Mouse (Mus musculus) forebrain, embryonic 13.5 days (tissue): ENCODE results near the gene Dhcr24. TPM values are rescaled to one million over a fixed set of nuclear protein-coding genes. Genes with fewer than 3 reads are reported as not detected.

Experiments
- ATAC-seq: fragments of 200-750 bp; cut with Nextera tagmentation; 2 replicates; pipeline ENCODE4 v1.8.0; 2017
- H3K27ac ChIP-seq: fragments of 300-500 bp; sonication (generic); 2 replicates; pipeline ENCODE4 v1.5.1; 2015; ENCODE audit warnings: inconsistent platforms, mild to moderate bottlenecking, moderate library complexity
- H3K27me3 ChIP-seq: fragments of 300-500 bp; sonication (generic); 2 replicates; pipeline ENCODE4 v1.6.1; 2015; ENCODE audit warnings: mild to moderate bottlenecking, inconsistent platforms
- H3K36me3 ChIP-seq: fragments of 300-500 bp; sonication (generic); 2 replicates; pipeline ENCODE4 v1.6.1; 2015; ENCODE audit warnings: mild to moderate bottlenecking, inconsistent platforms; ENCODE audit not compliant: poor library complexity, severe bottlenecking
- H3K4me1 ChIP-seq: fragments of 300-500 bp; sonication (generic); 2 replicates; pipeline ENCODE4 v1.6.1; 2015; ENCODE audit warnings: inconsistent platforms
- H3K4me2 ChIP-seq: fragments of 300-500 bp; sonication (generic); 2 replicates; pipeline ENCODE4 v1.6.1; 2015; ENCODE audit warnings: inconsistent platforms, mild to moderate bottlenecking, moderate library complexity
- H3K4me3 ChIP-seq: fragments of 300-500 bp; sonication (generic); 2 replicates; pipeline ENCODE4 v1.5.1; 2015; ENCODE audit warnings: mild to moderate bottlenecking, inconsistent platforms
- H3K9ac ChIP-seq: fragments of 300-500 bp; sonication (generic); 2 replicates; pipeline ENCODE4 v1.6.1; 2015; ENCODE audit warnings: mild to moderate bottlenecking, inconsistent platforms
- H3K9me3 ChIP-seq: fragments of 300-500 bp; sonication (generic); replicated peaks from 2 replicates; pipeline ENCODE4 v1.6.1; 2016; ENCODE audit warnings: inconsistent platforms
- WGBS: fragments of 180-500 bp; shearing (Covaris S2); methylation state at CpG from one replicate; pipeline ENCODE4 v1.1.7; 2015; 5-methylcytosine and 5-hydroxymethylcytosine counted together
- polyA plus RNA-seq: library from polyadenylated mRNA; unstranded; fragments of >200 nt; fragmentation: Nextera tagmentation; extraction: Ambion mirVana; gene quantifications from 2 replicates; pipeline ENCODE4 v1.2.1, GENCODE M21; 2015

The Dhcr24 gene
- 6.5 and 8.5 TPM in 2 replicates for polyA plus RNA-seq

DNA sequence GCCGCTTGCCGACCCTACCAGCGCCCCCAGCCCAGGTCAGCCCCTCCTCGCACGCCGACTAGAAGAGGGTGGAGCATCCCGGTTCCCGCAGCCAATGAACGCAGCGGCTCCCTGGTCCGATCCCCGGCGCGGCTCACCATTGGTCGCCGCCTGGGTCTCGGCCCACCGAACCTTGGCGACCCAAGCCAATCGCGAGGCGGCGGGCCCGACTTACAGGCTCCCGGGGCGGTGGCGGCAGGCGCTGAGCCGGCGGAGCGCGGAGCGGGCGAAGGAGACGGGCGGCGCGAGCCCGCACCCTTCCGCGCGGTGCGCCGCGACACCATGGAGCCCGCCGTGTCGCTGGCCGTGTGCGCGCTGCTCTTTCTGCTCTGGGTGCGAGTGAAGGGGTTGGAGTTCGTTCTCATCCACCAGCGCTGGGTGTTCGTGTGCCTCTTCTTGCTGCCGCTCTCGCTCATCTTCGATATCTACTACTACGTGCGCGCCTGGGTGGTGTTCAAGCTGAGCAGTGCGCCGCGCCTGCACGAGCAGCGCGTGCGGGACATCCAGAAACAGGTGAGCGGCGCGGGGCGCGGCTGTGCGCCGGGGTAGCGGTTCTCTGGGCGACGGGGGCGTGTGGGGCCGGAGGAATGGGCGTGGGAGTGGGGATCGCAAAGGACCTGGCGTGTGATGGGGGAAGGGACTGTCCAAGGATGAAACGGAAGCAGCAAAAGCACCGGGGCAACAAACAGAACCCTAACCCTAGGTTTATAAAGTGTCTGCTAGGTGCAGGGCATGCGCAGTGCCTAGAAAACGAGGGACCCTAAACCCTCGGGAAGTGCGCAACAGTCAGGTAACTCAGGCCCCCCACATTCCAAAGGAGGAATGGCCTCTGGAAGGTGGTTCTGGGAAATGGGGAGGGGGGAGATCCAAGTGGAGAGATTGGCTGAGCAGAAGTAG lies at the start of gene Dhcr24:
TSS of gene Dhcr24 (plus strand) at position 193 of the 936 bp plus-strand sequence.
- peak within 1 kb of the TSS; percentile 92 for H3K4me3 ChIP-seq
- H3K27me3 ChIP-seq, result no peaks in the 10 kb centered on the region
- H3K36me3 ChIP-seq, result peaks cover 19% of the 10 kb centered on the region
- WGBS, result under 1% methylated on average over 88 of the region's 89 CpGs
- H3K4me1 ChIP-seq, result peaks cover 35% of the 10 kb centered on the region
- ATAC-seq, result peak; percentile 99
- H3K9me3 ChIP-seq, result no peaks in the 10 kb centered on the region
- H3K4me2 ChIP-seq, result peak within 1 kb of the TSS; percentile 83
- peak within 1 kb of the TSS; percentile 87 for H3K27ac ChIP-seq
- peak within 1 kb of the TSS; percentile 84 for H3K9ac ChIP-seq

DNA sequence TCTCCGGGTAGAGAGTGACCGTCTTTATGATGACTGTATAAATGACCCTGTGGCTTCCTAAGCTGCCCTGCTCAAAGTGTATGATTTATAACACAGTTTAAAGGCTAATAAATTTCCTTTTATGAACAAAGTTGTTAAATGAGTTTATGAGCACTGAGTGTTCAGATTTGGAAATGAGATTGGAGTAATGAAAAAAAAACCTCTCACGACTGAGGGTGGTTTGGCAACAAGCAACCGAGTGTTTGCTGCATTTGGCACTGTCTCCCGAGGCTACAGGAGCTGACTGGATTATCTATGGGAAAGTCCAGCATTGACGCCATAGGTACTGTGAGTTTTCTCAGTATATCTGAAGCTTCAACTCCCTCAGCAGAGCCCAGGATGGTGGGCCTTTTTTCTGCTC lies 46.2 kb upstream of the Dhcr24 start:
- Histone ChIP-seq H3K4me2 (no peak overlapping the region), H3K27me3 (no peaks in the 10 kb centered on the region), H3K9ac (no peak overlapping the region), H3K4me1 (no peaks in the 10 kb centered on the region), H3K36me3 (no peaks in the 10 kb centered on the region), H3K27ac (no peak overlapping the region), H3K9me3 (no peaks in the 10 kb centered on the region), H3K4me3 (no peak overlapping the region)
- 79% methylated on average over 6 of the region's 6 CpGs for WGBS
- ATAC-seq, result no peak

DNA sequence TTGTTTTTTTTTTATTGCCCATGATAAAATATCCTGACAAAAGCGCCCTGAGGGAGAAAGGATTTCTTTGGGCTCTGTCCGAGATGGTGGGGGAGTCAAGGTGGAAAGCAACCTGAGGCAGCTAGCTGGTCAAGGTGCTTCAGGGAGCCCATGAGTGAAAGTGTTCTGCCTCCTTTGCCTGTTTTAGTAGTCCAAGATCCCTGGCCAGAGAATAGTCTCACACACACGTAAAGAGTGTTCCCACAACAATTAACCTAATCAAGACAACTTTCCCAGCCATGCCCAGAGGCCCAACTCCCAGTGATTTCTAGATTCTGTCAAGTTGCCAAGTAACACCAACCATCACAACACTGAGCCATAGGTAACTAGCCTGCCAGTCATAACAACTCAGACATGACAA lies 38.3 kb upstream of the Dhcr24 start:
- no peak for ATAC-seq
- H3K9ac ChIP-seq, result no peak overlapping the region
- H3K9me3 ChIP-seq, result no peaks in the 10 kb centered on the region
- no peaks in the 10 kb centered on the region for H3K4me1 ChIP-seq
- H3K27ac ChIP-seq, result no peak overlapping the region
- 78% methylated on average over 3 of the region's 3 CpGs for WGBS
- no peaks in the 10 kb centered on the region for H3K36me3 ChIP-seq
- H3K4me3 ChIP-seq, result no peak overlapping the region
- no peak overlapping the region for H3K4me2 ChIP-seq
- H3K27me3 ChIP-seq, result no peaks in the 10 kb centered on the region; the same call in 1 of the 2 replicates

DNA sequence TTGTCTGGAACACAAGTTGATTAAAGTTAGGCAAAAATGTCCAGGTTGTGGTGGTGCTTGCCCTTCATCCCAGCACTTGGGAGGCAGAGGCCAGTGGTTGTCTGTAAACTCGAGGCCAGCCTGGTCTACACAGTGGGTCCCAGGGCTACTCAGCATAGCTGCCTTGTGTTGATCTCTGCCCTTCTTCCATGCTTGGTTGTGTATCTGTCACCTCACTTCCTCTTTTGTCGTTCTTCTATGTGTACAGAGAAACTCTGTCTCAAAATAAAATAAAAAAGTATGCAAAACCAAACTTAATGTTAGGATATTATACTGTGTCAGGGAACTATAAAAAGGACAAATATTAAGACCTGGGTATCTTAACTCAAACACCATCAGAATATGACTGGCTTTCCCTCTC lies 36.7 kb upstream of the Dhcr24 start:
- H3K4me2 ChIP-seq, result no peak overlapping the region
- ATAC-seq, result no peak
- whole genome bisulfite sequencing, result 84% methylated on average over 2 of the region's 2 CpGs

DNA sequence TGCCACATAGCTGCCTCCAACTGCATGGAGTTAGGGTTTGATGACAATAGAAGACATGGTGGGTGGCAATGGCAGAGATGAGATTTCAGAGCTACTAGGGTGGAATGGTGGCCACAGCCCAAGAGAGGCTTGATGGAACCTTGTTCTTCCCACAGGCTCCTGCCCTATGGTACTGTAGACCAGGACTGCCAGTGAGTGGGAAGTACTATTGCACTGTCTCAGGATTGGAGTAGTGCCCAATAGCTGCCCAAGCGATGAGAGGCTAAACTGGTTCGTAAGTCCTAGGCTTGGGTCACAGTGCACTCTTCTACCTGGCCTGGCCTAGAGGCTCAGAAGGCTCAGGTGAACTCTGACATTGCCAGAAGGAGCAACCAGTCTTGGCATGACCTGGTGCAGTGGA lies 35.8 kb upstream of the Dhcr24 start:
- no peak overlapping the region for H3K4me3 ChIP-seq
- no peaks in the 10 kb centered on the region for H3K9me3 ChIP-seq
- 0 out of 2 replicates have a peak, but pooled peaks cover 3% of the 10 kb centered on the region for H3K4me1 ChIP-seq
- no peak overlapping the region for H3K4me2 ChIP-seq
- no peaks in the 10 kb centered on the region for H3K36me3 ChIP-seq
- H3K27me3 ChIP-seq, result no peaks in the 10 kb centered on the region; the same call in 1 of the 2 replicates
- H3K27ac ChIP-seq, result no peak overlapping the region
- 96% methylated on average over 2 of the region's 2 CpGs for WGBS
- H3K9ac ChIP-seq, result no peak overlapping the region
- no peak for ATAC-seq

More for the DNA sequence above, 36.7 kb upstream of the Dhcr24 start:
- Histone ChIP-seq H3K9ac (no peak overlapping the region), H3K27me3 (no peaks in the 10 kb centered on the region; the same call in 1 of the 2 replicates), H3K27ac (no peak overlapping the region), H3K36me3 (no peaks in the 10 kb centered on the region), H3K4me3 (no peak overlapping the region), H3K9me3 (no peaks in the 10 kb centered on the region), H3K4me1 (0 out of 2 replicates have a peak, but pooled peaks cover 3% of the 10 kb centered on the region)

DNA sequence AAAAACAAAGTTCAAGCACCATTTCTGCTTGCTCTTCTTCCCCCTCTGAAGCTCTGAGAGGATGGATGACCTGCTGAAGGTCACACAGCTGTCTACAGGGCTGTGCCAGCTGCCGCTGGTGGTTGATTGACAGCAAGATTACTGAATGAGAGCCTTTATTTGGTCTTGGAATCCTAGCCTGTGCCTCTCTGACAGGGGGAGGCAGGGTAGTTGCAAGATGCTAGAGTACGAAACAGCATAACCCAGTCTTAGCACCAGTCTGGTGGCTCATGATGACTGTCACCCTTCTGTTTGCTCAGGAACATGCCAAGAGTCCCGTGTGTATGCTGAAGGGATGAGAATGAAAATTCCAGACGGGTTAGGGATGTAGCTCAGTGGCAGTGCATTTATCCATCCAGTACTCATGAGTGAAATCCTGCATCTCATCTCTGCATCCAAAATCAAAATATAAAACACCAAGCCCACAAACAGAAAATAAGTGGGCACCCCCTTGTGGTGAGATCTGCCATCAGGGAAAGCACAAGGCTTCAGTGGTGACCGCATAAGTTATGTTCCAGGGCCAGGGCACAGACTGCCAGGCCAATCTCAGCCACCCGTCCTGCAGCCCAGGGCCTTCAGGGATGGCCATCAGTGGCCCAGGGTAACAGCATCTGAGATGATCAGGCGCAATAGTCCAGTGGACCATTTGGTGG lies 32.8 kb upstream of the Dhcr24 start:
- no peaks in the 10 kb centered on the region for H3K27me3 ChIP-seq
- no peak for ATAC-seq
- H3K4me1 ChIP-seq, result 0 out of 2 replicates have a peak, but pooled peaks cover 3% of the 10 kb centered on the region
- WGBS, result 77% methylated on average over 7 of the region's 7 CpGs
- no peaks in the 10 kb centered on the region for H3K9me3 ChIP-seq
- no peak overlapping the region for H3K9ac ChIP-seq
- no peaks in the 10 kb centered on the region for H3K36me3 ChIP-seq
- H3K4me2 ChIP-seq, result no peak overlapping the region
- H3K4me3 ChIP-seq, result no peak overlapping the region
- H3K27ac ChIP-seq, result no peak overlapping the region

DNA sequence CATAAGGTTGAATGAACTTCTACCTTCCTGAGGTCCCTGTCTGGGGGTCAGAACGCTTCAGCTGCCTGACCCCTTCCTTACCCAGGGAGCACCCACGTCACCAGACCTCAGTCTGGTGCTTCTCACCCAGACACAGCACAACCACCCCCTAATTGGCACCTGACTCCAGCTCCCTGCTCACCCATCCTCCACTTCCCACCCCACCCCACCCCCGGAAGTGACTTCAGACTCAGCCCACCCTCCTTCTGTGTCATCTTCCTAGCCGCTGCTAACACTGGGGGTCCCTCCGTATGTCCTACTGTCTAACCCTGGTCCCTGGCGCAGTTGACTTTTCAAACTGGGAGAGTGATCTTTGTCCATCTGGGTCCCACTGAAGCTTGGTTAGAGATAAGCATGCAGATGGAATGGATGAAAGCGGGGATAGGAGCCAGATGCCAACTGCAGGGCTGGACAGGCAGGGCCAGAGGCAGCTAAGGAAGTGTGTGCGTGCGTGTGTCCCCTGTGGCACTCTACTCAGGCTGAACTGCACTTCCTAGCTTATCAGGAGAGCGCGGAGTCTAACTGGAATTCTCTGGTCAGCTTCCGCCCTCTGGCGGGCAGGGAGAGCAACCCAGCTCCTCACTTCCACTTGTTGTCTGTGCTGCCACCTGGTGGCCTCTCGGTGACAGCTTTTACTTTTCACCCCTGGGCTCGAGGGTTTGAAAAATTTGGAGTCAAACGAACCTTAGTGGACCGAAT lies 31.3 kb upstream of the Dhcr24 start:
- 0 out of 2 replicates have a peak overlapping the region, but pooled peaks have one; percentile 36 for H3K9ac ChIP-seq

GRCm38 (mm10) chr4:106530113-106530482 lies 30.7 kb upstream of the Dhcr24 start:
- Histone ChIP-seq H3K4me3 (no peak overlapping the region), H3K4me2 (no peak overlapping the region), H3K36me3 (no peaks in the 10 kb centered on the region), H3K9ac (no peak overlapping the region), H3K4me1 (0 out of 2 replicates have a peak, but pooled peaks cover 3% of the 10 kb centered on the region), H3K27ac (no peak overlapping the region), H3K27me3 (no peaks in the 10 kb centered on the region), H3K9me3 (no peaks in the 10 kb centered on the region)
- ATAC-seq, result peak; percentile 52
- 69% methylated on average over 9 of the region's 9 CpGs for WGBS

More for the DNA sequence above, 31.3 kb upstream of the Dhcr24 start:
- no peak overlapping the region for H3K27ac ChIP-seq
- H3K36me3 ChIP-seq, result no peaks in the 10 kb centered on the region
- peak overlapping the region; percentile 44 for H3K4me2 ChIP-seq
- WGBS, result 19% methylated on average over 17 of the region's 17 CpGs
- H3K27me3 ChIP-seq, result no peaks in the 10 kb centered on the region
- 0 out of 2 replicates have a peak overlapping the region, but pooled peaks have one; percentile 7 for H3K4me3 ChIP-seq
- no peaks in the 10 kb centered on the region for H3K9me3 ChIP-seq
- H3K4me1 ChIP-seq, result 0 out of 2 replicates have a peak, but pooled peaks cover 3% of the 10 kb centered on the region
- ATAC-seq, result peak; percentile 94

GRCm38 (mm10) chr4:106533421-106534080 lies 27.3 kb upstream of the Dhcr24 start:
- no peaks in the 10 kb centered on the region for H3K36me3 ChIP-seq
- 68% methylated on average over 7 of the region's 7 CpGs for WGBS
- ATAC-seq, result no peak
- H3K9me3 ChIP-seq, result no peaks in the 10 kb centered on the region
- H3K4me2 ChIP-seq, result no peak overlapping the region
- H3K4me3 ChIP-seq, result no peak overlapping the region
- H3K9ac ChIP-seq, result no peak overlapping the region
- no peaks in the 10 kb centered on the region for H3K27me3 ChIP-seq
- H3K4me1 ChIP-seq, result no peaks in the 10 kb centered on the region
- no peak overlapping the region for H3K27ac ChIP-seq

- no peak overlapping the region for H3K27ac ChIP-seq
- H3K9me3 ChIP-seq, result peaks cover under 1% of the 10 kb centered on the region; the same call in 1 of the 2 replicates
- H3K4me1 ChIP-seq, result no peaks in the 10 kb centered on the region
- no peak for ATAC-seq
- H3K9ac ChIP-seq, result no peak overlapping the region
- H3K4me2 ChIP-seq, result no peak overlapping the region
- no peaks in the 10 kb centered on the region for H3K27me3 ChIP-seq
- no peak overlapping the region for H3K4me3 ChIP-seq
- no peaks in the 10 kb centered on the region for H3K36me3 ChIP-seq
- 87% methylated on average over 7 of the region's 7 CpGs for WGBS
Observed at GRCm38 (mm10) chr4:106534256-106534655, 26.6 kb upstream of the Dhcr24 start.

- H3K4me1 ChIP-seq, result no peaks in the 10 kb centered on the region
- H3K27ac ChIP-seq, result no peak overlapping the region
- H3K4me3 ChIP-seq, result no peak overlapping the region
- no peak overlapping the region for H3K4me2 ChIP-seq
- no peaks in the 10 kb centered on the region for H3K27me3 ChIP-seq
- H3K36me3 ChIP-seq, result no peaks in the 10 kb centered on the region
- ATAC-seq, result no peak
- WGBS, result 87% methylated on average over 5 of the region's 5 CpGs
- peaks cover 3% of the 10 kb centered on the region; the same call in 1 of the 2 replicates for H3K9me3 ChIP-seq
- H3K9ac ChIP-seq, result no peak overlapping the region
Observed at GRCm38 (mm10) chr4:106539756-106540155, 21.1 kb upstream of the Dhcr24 start.
